Mouse (Mus musculus): ENCODE measurements around the gene Rhbdd1.

The Rhbdd1 gene

GRCm38 (mm10) chr1:82440123-82440522 lies 123.9 kb downstream of the Rhbdd1 start:
- no peak for DNase-seq

- DNase-seq: no peak
Measured at GRCm38 (mm10) chr1:82443517-82443916, 127.3 kb downstream of the Rhbdd1 start.

- DNase-seq: no peak
Measured at GRCm38 (mm10) chr1:82446049-82446448, 129.8 kb downstream of the Rhbdd1 start.

GRCm38 (mm10) chr1:82449851-82450250 lies 133.6 kb downstream of the Rhbdd1 start:
- DNase-seq: no peak

- no peak for DNase-seq
Measured at GRCm38 (mm10) chr1:82451927-82452651, 135.8 kb downstream of the Rhbdd1 start.

- DNase-seq: no peak
Measured at GRCm38 (mm10) chr1:82454031-82454430, 137.8 kb downstream of the Rhbdd1 start.

GRCm38 (mm10) chr1:82459350-82459749 lies 143.1 kb downstream of the Rhbdd1 start:
- no peak for DNase-seq

GRCm38 (mm10) chr1:82459926-82460325 lies 143.7 kb downstream of the Rhbdd1 start:
- DNase-seq: no peak

GRCm38 (mm10) chr1:82461041-82461440 lies 144.8 kb downstream of the Rhbdd1 start:
- DNase-seq: no peak

- no peak for DNase-seq
Measured at GRCm38 (mm10) chr1:82465321-82465853, 149.1 kb downstream of the Rhbdd1 start.

- no peak for DNase-seq
Measured at GRCm38 (mm10) chr1:82468872-82469271, 152.6 kb downstream of the Rhbdd1 start.

GRCm38 (mm10) chr1:82470516-82471225 lies 154.4 kb downstream of the Rhbdd1 start:
- DNase-seq: no peak

- DNase-seq: no peak
Measured at GRCm38 (mm10) chr1:82473467-82473866, 157.2 kb downstream of the Rhbdd1 start.

- DNase-seq: no peak
Measured at GRCm38 (mm10) chr1:82474461-82474961, 158.3 kb downstream of the Rhbdd1 start.

GRCm38 (mm10) chr1:82475254-82475653 lies 159.0 kb downstream of the Rhbdd1 start:
- DNase-seq: no peak

- no peak for DNase-seq
Measured at GRCm38 (mm10) chr1:82475821-82476220, 159.6 kb downstream of the Rhbdd1 start.

GRCm38 (mm10) chr1:82476256-82476655 lies 160.0 kb downstream of the Rhbdd1 start:
- peak; percentile 13 for DNase-seq

- DNase-seq: no peak
Measured at GRCm38 (mm10) chr1:82476746-82477145, 160.5 kb downstream of the Rhbdd1 start.

GRCm38 (mm10) chr1:82479696-82480487 lies 163.6 kb downstream of the Rhbdd1 start:
- no peak for DNase-seq

GRCm38 (mm10) chr1:82482371-82482770 lies 166.1 kb downstream of the Rhbdd1 start:
- DNase-seq: no peak

- no peak for DNase-seq
Measured at GRCm38 (mm10) chr1:82486371-82486770, 170.1 kb downstream of the Rhbdd1 start.

GRCm38 (mm10) chr1:82491954-82492353 lies 175.7 kb downstream of the Rhbdd1 start:
- no peak for DNase-seq
